Mouse (Mus musculus) adrenal gland, adult 18-20 months (tissue): ENCODE measurements around the gene Lyrm1. TPM values are rescaled to one million over a fixed set of nuclear protein-coding genes. Genes with fewer than 3 reads are reported as not detected.

ENCODE experiments used
- DNase-seq, 2 experiments: peaks; one replicate each; pipeline ENCODE4 v3.0.0; 2021 to 2022; ENCODE audit warnings: low spot score in 2 of 2
- total RNA-seq, 2 experiments: library from RNA; stranded (reverse); gene quantifications; 1 replicate in 1 of 2; 2 replicates in 1 of 2; pipeline ENCODE4 v1.2.3; 2021

Gene Lyrm1
- total RNA-seq, 2 experiments from 2014 or later = 7.4 to 8.9 TPM

DNA sequence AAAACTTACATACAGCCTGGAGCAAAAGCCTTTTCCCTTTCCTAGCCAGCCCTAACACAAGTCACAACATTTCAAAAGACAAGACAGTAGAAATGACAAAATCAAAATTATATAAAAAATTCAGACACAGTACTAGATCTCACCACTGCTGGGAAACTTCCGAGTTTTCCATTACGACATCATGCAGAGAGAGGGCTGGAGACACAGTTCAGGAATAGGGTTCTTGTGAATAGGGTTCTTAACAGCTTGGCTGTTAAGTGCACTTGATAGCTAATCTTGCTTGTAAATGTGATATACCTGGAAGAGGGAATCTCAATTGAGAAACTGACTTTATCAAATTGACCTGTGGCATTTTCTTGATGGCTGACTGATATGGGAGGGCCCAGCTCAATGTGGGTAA is 14.4 kb upstream of the Lyrm1 start:
- DNase-seq = no peak

DNA sequence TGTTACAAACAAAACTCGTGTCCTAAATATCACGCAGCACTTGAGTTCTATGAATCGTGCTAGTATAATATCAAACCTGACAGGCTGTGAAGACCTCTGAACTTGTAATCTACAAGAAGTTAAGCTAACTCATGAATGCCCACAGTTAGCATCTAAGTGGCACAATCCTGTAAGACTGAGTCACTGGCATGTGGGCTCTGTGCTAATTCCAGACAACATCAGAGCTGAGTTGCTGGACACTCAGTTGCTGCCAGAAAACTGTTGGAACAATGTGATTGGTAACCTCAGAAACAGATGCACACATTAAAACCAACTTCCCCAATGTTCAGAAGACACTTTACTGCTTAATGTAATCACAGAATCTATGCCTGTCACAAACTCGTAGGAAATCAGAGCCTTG is 7.8 kb upstream of the Lyrm1 start:
- no peak for DNase-seq

DNA sequence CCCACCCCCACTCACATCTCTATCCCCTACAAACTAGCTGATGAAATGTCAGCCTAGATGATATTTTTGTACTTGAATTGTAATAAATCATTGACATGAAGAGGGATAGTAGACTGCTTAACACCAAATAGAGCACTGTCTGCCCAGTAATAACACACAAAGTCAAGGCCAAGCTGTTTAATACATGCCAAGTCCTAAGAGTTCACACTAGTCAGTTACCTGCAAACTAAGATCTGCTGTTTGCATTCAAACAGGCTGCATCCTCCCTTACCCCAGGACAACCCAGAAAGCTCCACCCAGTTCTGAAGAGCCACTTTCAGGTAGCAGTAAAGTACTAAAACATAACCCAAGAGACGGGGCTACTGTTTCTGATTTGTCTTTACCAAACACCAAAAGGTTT is 3.5 kb upstream of the Lyrm1 start:
- DNase-seq = no peak

DNA sequence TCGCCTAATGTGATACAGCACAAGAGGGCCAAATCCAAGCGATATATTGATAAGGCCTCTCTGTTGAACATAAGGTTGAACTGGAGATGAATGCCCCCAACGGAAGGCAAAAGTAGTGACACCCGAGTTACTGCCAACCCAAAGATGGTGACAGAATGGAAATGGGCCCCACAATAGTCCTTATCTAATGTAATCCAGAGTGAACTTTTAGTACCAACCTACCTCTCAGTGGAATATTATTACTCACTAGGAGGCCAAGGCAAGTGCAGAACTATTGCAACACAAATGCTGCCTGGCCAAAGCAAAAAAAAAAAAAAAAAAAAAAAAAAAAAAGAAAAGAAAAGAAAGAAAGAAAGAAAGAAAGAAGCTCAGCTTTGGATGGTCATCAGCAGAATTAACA is 2.9 kb upstream of the Lyrm1 start:
- no peak for DNase-seq

DNA sequence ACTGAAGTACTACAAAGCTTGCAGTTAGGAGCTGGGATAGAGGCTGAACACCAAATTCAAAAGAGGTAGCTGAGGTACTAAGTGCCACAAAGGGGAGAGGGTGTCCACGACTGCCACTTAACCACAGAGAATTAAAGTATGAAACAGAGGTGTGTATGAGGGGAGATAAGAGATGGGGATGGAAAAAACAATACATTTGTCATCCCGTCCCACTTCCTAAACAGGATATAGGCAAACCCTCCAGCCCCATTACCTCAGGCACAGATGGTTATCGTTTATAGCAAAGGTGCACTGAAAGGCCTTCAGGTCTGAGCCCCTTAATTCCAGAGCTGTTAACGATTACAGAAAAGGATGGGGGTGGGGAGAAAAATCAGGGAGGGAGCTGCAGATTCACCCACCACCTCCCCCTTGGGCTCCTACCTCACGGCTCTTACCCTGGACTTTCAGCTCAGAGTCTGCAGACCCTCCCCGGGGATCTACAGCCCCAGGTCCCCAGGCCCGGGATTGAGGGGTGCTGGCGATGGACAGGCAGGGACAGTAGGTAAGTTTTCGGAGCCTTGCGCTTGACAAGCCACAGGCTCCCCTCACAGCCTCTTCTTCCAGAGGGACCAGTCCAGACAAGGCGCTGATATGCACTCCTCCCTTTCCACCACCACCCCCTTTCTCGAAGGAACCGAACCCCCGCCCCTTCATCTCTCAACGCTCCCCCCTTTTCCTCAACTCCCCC is 680 bp upstream of the Lyrm1 start:
- DNase-seq = peak; percentile 25 to 40

DNA sequence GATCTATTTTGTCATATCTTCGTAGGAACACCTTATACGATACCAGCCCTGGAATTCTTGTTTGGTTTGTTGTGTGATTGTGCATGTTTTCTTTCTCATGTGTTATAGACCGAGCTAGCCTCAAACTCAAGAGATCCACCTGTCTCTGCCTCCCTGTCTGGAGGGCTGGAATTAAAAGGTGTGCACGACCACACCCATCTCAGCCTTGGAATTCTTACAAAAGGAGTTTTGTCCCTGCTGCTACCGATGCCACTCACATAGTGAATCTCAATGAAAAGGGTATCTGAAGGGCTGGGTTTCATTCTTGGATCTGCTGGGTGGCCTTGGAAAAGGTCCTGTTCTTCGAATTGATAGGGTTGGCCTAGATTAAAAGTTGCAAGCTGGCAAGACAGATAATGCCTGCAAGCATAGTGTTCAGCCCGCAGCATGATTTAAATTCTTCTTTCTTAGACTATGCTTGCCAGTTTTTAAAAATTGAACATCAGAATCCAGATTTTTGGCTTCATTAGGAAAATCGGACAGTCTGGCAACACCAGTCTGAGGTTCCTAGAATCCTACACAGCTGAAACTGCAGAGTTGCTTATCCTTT is 2.0 kb downstream of the Lyrm1 start:
- no peak for DNase-seq

DNA sequence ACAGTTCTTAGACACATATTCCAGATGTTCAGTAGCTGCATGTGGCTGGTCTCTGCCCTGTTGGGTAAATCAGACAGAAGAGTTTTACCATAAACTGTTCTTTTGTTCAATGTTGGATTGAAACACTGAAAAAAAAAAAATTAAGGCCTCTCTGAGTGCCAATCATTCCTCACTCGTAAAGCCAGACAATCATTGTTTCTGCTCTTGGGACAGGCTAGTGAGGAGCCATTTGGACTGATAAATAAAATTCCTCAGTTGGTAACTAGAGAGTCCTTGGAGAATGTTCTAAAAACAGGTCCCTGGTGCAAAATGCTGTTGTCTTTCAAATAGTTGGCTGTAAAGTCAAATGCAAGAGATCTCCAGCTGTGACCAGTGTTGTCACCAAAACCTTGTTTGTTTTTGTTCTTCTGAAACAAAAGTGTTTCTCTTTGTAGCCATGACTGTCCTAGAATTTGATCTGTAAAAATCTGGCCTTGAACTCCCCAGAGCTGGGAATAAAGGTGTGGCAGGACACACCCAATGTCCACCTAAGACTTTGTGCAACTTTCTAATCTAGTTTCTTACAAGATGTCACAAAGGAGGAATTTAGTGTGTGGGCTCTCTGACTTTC is 2.7 kb downstream of the Lyrm1 start:
- DNase-seq = no peak

DNA sequence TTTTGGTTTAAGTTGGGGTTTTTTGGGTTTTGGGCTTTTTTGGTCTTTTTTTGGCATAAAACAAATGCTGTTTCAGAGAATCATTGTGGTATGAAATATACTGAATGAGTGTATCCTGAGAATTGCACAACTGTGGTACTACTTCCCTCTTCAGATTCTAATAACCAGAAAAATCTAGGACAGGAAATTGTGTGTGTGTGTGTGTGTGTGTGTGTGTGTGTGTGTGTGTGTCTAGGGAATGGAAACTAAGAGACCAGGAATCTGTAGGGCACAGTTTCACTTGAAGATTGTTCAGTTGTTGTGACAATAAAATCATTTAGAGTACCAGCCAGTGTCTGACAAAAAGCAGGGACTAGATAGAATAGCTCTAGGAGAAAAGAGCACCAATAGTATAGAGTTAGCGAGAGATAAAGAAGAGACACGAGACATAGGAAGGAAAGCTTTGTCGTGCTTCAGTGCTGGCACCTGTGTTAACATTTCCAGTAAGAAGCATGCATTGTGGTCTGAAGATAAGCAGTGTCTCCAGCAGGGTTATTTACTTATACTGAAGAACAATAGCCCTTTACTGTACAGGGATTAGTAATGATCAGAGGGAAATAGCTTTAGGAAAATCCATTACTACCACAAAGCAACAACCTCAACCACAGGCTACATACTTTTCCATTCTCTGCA is 3.9 kb downstream of the Lyrm1 start:
- DNase-seq = no peak

DNA sequence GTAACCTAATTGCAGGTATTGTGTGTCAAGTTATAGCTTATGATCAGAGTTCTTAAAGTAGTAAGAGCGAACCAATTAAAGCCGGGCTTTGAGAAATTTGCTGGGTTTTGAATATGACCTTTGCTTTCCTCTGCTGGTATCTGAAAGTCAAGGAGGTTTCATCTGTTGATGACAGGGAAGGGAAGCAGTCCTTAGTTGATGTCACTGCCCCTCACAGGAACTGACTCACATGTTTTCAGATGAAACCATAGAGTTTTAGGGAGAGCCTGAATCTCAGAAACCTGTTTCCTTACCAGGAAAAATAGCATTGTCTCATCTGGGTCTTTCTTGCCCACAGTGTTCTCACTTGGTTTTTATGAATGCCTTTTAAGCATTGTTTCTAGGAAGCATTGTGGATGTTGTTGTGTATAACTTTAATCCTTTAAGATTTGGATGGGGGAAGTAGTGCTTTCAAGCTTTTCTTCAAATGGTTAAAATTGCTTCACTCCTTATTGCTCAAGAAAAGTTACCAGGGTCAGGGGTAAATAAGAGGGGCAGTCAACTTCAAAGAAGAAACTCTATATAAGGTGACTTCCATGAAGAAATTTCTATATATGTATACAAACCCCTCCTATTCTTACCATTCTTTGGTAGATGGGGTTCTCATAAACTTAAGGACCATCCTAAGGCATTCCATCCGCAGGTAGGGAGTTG is 11.0 kb downstream of the Lyrm1 start:
- DNase-seq = no peak

DNA sequence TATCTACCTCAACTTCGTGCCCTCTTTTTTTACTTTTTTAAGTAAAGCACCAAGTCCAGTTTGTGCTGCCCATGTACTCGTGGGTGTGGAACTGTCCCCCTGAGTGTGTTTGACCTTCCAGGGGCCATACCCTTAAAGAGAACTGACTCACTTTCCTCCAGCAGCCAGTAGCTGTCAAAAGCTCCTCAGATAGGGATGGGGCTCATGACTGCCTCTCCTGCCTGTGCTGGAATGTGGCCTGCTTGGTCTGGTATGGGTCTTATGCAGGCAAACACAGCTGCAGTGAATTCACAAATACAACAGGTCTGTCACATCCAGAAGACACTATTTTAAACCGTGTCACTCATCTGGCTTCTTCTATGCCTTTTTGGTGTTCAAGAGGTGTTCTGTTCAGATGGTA is 16.1 kb downstream of the Lyrm1 start:
- DNase-seq = no peak

DNA sequence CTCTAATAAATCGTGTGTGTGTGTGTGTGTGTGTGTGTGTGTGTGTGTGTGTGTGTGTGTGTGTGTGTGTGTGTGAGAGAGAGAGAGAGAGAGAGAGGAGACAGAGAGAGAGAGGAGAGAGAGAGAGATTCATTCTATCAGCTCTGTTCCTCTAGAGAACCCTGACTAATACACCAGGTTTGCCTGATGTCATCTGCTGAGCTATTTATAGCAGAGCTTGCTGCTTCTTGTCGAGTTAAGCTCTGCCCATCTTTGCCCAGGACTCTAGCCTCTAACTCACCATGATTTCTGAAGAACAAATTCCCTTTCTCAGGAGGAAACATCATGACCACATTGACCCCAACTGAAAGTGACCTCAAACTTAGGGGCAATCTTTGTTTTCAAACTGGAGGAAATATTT is 24.8 kb downstream of the Lyrm1 start:
- no peak for DNase-seq

DNA sequence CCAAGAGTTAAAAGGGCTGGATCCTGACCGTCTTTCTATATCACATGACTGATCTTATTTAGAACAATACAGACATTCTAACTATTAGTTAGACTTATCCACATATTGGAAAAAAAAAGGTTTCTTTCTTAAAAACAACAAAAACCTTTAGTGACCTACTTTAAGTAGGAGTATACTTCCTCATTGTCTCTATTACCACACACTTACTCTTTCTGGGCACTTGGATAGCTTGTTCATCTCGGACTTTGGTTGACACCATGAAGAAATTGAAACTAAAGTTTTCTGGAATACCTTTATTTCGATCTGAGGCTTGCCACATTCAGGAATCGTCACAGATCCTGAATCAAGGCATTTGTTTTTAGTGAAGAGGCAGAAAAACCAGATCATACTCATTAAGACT is 25.4 kb downstream of the Lyrm1 start:
- no peak for DNase-seq

DNA sequence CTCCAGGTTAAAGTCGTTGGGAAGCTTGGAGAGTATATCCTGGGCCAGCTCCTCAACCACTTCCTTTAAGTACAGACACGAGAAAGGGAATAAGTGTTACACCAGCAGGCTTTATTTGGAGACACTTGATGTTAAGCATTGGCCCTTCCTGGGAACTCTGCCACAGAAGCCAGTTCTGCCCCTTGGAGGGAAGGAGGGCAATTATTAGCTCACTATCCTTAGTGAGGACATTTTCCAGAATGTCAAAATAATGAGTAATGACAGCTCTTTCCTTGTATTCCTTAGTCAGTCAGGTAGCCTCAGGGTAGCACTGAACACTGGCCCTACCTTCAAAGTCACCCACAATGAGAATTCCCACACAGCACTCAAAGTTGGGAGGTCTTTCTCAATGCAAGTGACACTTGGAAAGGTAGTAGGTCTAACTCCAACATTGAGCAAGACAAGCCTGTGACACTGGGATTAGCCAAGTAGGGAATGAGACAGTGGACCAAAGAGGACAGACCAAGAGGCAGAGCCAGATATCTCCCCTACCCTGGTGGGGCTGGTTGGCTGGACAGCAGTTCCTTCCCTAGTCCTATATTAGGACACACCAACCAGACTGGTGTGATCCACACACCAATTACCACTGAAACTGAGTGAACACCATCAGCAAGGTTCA is 33.3 kb downstream of the Lyrm1 start:
- DNase-seq = no peak

DNA sequence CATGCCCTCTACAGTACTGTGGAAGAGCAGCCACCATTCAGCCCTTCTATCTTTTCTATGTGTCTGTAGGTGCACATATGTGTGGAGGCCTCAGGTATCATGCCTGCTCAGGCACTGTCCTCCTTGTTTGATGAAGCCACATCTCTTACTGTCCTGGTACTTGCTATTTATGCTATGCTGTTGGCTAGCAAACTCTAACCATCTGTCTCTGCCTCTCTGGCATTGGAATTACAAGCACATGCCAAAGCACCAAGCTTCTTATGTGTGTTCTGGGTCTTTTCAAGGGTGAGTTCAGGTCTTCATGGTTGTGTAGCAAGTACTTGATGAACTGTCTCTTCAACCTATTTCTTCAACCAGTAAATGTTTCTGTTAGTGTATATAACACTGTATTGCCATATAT is 40.7 kb downstream of the Lyrm1 start:
- DNase-seq = no peak

DNA sequence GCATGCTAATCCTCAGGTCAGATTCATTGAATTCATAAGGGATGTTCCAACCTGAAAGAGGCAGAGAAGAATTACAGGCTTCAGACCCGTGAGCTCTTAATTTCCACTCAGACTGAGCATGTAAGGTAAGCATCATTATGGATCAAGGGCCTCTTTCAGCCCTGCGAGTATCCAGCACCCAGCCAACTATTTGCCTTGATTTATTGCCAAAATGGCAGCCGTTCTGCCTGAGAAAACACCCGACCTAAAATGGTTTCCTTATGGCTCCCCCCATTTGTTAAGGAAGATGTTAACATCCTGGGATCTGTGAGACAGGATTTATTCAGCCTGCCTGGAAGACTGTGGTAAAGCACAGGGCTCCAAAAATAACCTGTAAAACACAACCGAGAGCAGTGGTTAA is 41.4 kb downstream of the Lyrm1 start:
- no peak for DNase-seq

DNA sequence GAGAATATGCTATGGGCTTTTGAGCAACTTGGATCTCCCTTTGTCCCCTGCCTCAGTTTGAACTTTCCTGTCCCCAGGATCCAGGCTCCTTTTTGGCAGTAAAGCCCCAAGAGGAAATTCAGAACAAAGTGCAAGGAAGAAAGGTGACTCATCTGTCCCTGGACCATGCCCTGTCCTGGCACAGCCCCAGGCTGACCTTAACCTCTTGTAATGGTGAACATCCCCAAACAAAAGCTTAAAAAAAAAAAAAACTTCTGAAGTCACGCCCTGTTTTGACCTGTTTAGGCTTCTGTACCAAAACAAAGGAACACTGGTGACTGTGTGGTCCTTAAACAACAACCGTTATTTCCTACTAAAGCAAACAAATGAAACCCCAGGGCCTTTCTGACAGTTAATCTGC is 45.9 kb downstream of the Lyrm1 start:
- peak; percentile 59 to 69 for DNase-seq

DNA sequence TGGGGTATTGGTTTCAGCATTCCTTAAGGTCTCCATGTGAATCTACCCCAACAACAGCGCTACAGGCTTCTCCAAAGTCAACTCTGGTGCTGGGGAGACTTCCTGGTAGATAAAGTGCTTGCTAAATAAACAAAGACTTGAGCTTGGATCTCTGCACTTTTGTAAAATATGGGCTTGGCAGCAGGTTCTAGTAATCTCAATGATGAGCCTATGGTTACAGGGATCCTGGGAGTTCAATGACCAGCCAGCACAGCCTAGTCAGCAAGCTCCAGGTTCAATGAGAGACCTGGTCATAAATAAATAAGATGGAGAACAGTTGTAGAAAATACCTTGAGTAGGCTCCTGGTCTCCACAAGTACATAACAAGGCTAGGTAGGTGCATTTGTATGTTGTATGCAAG is 58.4 kb downstream of the Lyrm1 start:
- DNase-seq = no peak

DNA sequence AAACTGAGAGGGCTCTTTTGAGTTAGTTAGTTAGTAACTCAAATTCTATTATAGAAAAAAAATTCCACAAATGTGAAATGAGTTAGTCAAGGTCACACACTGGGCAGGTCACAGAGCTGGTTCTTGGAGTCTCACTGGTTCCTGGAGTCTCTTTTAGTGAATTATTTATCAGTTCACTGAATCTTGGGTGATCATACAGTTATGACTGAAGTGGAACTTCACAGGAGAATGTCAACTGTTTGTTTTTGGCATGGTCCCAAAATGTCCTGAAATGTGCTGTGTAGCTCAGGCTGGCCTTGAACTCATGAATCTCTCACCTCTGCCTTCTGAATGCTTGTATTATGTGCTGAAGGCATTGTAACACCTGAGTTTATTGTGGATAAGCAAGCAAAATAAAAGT is 61.8 kb downstream of the Lyrm1 start:
- no peak for DNase-seq

DNA sequence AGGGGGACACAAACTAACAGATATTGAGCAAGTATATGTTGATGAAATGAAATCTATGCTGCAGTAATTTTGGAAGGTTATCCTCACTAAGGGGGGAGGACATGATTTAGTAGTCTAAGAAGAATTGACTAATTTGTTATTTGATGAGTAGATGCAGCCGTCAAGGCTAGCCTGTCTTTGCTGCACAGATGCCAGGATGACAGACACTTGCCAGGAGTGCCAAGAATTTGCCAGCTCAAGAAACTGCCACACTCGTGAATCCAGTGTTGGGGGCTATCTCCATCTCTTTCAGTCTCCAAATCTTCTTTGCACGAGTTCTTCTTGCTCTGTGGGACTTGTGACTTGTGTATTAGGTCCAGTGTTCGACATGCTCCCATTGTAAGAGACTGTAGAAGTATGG is 63.4 kb downstream of the Lyrm1 start:
- peak in 1 of 2 experiments; percentile 20 for DNase-seq

DNA sequence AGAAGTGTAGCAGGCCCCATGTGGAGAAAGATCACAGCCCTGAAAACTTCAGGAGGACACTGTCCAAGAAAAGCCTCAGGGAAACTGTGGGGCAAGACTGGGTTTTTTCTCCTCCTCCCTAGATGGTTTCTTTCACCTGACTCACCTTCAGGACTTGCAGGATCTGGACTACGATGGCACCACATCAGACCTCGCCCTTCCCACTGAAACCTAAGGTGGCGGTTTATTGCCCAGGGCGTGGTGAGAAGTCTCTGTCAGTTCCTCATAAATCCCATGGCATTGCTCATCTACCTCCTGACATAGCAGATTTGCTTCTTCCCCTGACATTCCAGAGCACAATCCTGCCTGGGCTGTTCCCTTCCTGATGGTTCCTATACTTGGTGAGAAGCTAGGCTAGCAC is 63.8 kb downstream of the Lyrm1 start:
- DNase-seq = no peak

DNA sequence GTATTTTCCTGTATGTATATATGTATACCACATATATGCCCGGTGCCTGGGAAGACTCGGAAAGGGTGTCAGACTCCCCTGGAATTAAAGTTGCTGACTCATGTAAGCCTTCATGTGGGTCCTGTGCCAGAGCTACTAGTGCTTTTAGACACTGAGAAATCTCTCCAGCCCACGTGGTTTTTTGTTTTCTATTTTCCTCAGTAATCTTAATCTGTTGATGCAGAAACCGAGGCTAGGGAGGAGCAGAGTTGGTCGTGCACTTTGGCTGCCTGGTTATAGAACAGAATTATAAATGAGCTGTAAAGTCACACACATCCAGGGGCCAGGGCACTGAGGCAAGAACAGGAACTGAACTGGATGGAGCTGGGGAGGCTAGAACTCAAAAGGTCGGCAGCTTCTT is 64.3 kb downstream of the Lyrm1 start:
- no peak for DNase-seq
